11 mouse cellular contexts compared by ENCODE assay signal in genomic region chr2:178513043-178513442, GRCm38 (mm10).
DNase-seq lines count a peak whose midpoint lies in the region; ATAC-seq and TF ChIP-seq lines count a peak whose summit lies in the region.
"Had no signal": no experiment of that assay in that cellular context is flagged by ENCODE, and none has a peak within 500 bp of the region (broad histone marks: within the 10 kb centered on the region; RNA-seq: fewer than 3 reads in every experiment).

No protein-coding gene starts in this region.

- 0 out of 2 replicates have a peak, but pooled peaks have one; percentile 19 for ATAC-seq in common myeloid progenitor, adult 5-6 weeks (replicated peaks; ENCODE audit: low read depth, poor library complexity, severe bottlenecking)
- no peak for ATAC-seq in limb, embryonic 15.5 days (ENCODE audit: insufficient number of reproducible peaks, low FRiP score, low TSS enrichment, low read depth)

- 69% methylated on average over 4 of the region's 4 CpGs for WGBS in limb, embryonic 15.5 days

- no peaks in the 10 kb centered on the region for H3K36me3 ChIP-seq in limb, embryonic 15.5 days
- H3K36me3 ChIP-seq: hindbrain, embryonic 15.5 days; lung, embryonic 15.5 days had no signal

- no peak overlapping the region for H3K9ac ChIP-seq in limb, embryonic 15.5 days
- H3K9ac ChIP-seq: hindbrain, embryonic 15.5 days; lung, embryonic 15.5 days had no signal

- no peak overlapping the region for H3K4me3 ChIP-seq in layer of hippocampus, adult 2 months
- H3K4me3 ChIP-seq in limb, embryonic 15.5 days = no peak overlapping the region
- H3K4me3 ChIP-seq: hindbrain, embryonic 15.5 days; lung, embryonic 15.5 days had no signal

- H3K27ac ChIP-seq in layer of hippocampus, adult 2 months = peak overlapping the region; percentile 32; the same call in 1 of the 2 replicates
- peak overlapping the region; percentile 44; the same call in 1 of the 2 replicates for H3K27ac ChIP-seq in limb, embryonic 15.5 days
- H3K27ac ChIP-seq: lung, embryonic 15.5 days had no signal

- no peak overlapping the region for H3K4me2 ChIP-seq in limb, embryonic 15.5 days
- H3K4me2 ChIP-seq: hindbrain, embryonic 15.5 days; lung, embryonic 15.5 days had no signal

- no peaks in the 10 kb centered on the region for H3K9me3 ChIP-seq in limb, embryonic 15.5 days
- H3K9me3 ChIP-seq: hindbrain, embryonic 15.5 days; lung, embryonic 15.5 days had no signal

- no peak for TF ChIP-seq CTCF in layer of hippocampus, adult 2 months (conservative IDR thresholded peaks at IDR 0.05)

- no peak for DNase-seq in layer of hippocampus, adult 2 months (ENCODE audit: low spot score in 2 of 2)
- no peak for DNase-seq in layer of hippocampus, adult 9-11 months
- DNase-seq in ES-CJ7 (ENCODE audit: low read depth, low spot score) = peak; percentile 51
- DNase-seq in heart, adult 8-10 months (ENCODE audit: low spot score) = no peak
- DNase-seq in heart, adult 11 months = no peak
- DNase-seq: adrenal gland, postnatal 36 days; kidney, adult 9 months had no signal

- peaks cover 33% of the 10 kb centered on the region for H3K27me3 ChIP-seq in limb, embryonic 15.5 days
- H3K27me3 ChIP-seq: hindbrain, embryonic 15.5 days; lung, embryonic 15.5 days had no signal

- peaks cover 16% of the 10 kb centered on the region for H3K4me1 ChIP-seq in limb, embryonic 15.5 days
- H3K4me1 ChIP-seq: lung, embryonic 15.5 days had no signal
